Mouse (Mus musculus) regulatory T cell (primary cell): Measurements from ENCODE around the gene Fbxo7.

Experiments
- in situ Hi-C: fragments of 300-600 bp; cut with MboI, MseI; formaldehyde crosslinking; loops from one replicate; pipeline ENCODE4 v1.15.1; 2025; ENCODE audit warnings: high pct_unique_total_duplicates

The Fbxo7 gene

GRCm38 (mm10) chr10:86077272-86077671 lies 55.5 kb downstream of the Fbxo7 start:
- in situ Hi-C loops = no loop called here

GRCm38 (mm10) chr10:86078761-86079160 lies 57.0 kb downstream of the Fbxo7 start:
- in situ Hi-C loops = no loop called here

GRCm38 (mm10) chr10:86079921-86080320 lies 58.1 kb downstream of the Fbxo7 start:
- in situ Hi-C loops = no loop called here

DNA sequence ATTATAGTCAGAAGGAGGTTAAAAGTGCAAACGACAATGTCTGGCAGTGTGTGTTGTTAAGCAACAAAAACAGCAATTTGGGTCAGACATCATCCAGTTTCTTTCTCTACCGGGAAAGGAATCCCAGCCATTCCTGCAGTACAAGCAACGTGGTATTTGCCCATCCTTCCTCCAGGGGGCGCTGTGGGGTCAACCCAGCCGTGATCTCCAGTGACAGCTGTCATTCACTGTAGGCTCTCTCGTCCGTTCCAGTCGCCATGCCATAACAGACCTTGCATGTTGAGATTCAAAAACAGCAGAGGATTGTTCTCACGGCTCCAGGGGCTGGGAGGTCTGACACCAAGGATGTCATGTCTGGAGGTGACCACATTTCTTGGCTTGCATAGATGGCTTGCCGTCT lies 70.1 kb downstream of the Fbxo7 start:
- in situ Hi-C loops = no loop called here

DNA sequence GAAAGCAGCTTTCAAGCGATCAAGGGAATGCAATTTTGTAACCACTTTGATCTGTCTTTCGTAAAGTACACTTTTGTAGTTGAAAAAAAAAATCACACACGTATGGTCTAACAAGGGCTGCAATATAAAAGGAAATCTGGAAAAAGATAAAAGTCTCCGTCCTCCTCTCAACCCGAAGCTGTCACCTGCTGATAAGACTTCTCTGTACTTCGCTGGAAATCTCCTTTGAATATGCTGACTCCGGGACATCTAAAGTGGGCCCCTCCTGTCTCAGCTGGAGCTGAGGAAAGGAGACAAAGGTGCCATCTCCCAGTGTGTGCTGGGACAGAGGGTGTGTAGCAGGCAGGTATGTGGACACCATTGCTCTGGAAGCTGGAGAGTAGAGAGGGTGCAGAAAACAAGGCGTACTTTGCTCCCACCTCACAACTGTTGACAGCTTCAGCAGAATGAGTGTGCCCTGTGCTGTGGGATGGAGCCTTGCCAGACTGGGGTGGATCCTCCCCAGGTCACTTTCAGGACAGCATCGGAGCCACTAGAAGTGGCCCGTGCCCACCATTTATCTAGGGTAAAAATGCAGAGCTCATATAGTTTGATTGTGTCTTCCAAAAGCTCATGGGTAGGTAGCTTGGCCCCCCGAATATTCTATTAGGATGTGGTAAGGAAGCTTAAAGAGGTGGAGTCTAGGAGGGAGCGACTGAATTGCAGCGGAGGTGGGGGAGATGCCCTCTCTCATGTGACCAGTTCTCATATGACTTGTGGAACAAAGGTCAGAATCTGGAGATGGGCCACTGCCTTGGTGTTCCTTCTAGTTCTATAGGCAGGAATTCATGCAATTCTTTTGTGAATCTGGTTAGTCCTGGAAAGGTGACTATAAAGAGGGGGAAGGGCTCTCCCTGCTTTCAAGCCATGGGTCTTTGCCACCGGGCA lies 71.6 kb downstream of the Fbxo7 start:
- in situ Hi-C loops = no loop called here

GRCm38 (mm10) chr10:86098363-86098762 lies 76.6 kb downstream of the Fbxo7 start:
- in situ Hi-C loops = no loop called here

GRCm38 (mm10) chr10:86100281-86100851 lies 78.6 kb downstream of the Fbxo7 start:
- in situ Hi-C loops = no loop called here
